Mouse (Mus musculus) CH12.LX (cell line): ENCODE measurements at regions not wholly inside any gene's neighbourhood (a gene's known extent, or its start where the extent isn't known, plus 50 kb on each side); places are given as distances from the start of the nearest gene placed in this dataset.

Source experiments
- DNase-seq: peaks from one replicate; pipeline ENCODE4 v3.0.0-alpha.2; 2013; ENCODE audit errors: extremely low read depth
- H3K27ac ChIP-seq: 2 replicates; pipeline ENCODE4 v1.5.1; 2012; ENCODE audit warnings: low read depth, mild to moderate bottlenecking, control low read depth, moderate library complexity; ENCODE audit not compliant: insufficient read depth
- H3K27me3 ChIP-seq: replicated peaks from 2 replicates; pipeline ENCODE3; 2012; ENCODE audit warnings: inconsistent platforms
- H3K36me3 ChIP-seq, 2 experiments: replicated peaks in 1 of 2; 2 replicates each; pipeline versions ENCODE3 to v1.6.1; 2012; ENCODE audit warnings: inconsistent platforms in 1 of 2, low read length in 1 of 2, mild to moderate bottlenecking in 1 of 2, mixed read lengths in 1 of 2, moderate library complexity in 1 of 2; ENCODE audit not compliant: control insufficient read depth in 1 of 2, insufficient read depth in 1 of 2
- H3K4me1 ChIP-seq, 2 experiments: 2 replicates each; pipeline ENCODE4 v1.6.1; 2012; ENCODE audit warnings: inconsistent platforms in 1 of 2, moderate library complexity in 1 of 2; ENCODE audit not compliant: insufficient read depth in 2 of 2, control insufficient read depth in 1 of 2
- H3K4me2 ChIP-seq: 2 replicates; pipeline ENCODE4 v1.6.1; 2012; ENCODE audit warnings: low read depth, mild to moderate bottlenecking, control low read depth; ENCODE audit not compliant: poor library complexity, insufficient read depth, severe bottlenecking
- H3K4me3 ChIP-seq, 3 experiments: fragments of 150-350 bp in 1 of 3; sonication (generic) in 1 of 3; replicated peaks in 1 of 3; 2 replicates each; pipeline versions ENCODE3 to v1.5.1; 2011 to 2012; ENCODE audit warnings: low read depth in 2 of 3, low read length in 2 of 3, mild to moderate bottlenecking in 2 of 3, moderate library complexity in 2 of 3, control low read depth in 1 of 3, improper control_type of control experiment in 1 of 3, inconsistent platforms in 1 of 3, mixed read lengths in 1 of 3; ENCODE audit not compliant: poor library complexity in 1 of 3
- H3K79me2 ChIP-seq: replicated peaks from 2 replicates; pipeline ENCODE4 v1.6.1; 2012; ENCODE audit warnings: mild to moderate bottlenecking, moderate library complexity; ENCODE audit not compliant: control insufficient read depth, poor library complexity, insufficient read depth, severe bottlenecking; ENCODE audit errors: extremely low read depth
- H3K9ac ChIP-seq: 2 replicates; pipeline ENCODE4 v1.6.1; 2012; ENCODE audit warnings: low read depth, mild to moderate bottlenecking, control low read depth, moderate library complexity; ENCODE audit not compliant: insufficient read depth
- H3K9me3 ChIP-seq: replicated peaks from 2 replicates; pipeline ENCODE3; 2012; ENCODE audit warnings: low read length, inconsistent platforms, mixed read lengths
- BHLHE40 ChIP-seq: IDR thresholded peaks from 2 replicates; pipeline ENCODE4 v1.6.1; 2011; ENCODE audit warnings: mild to moderate bottlenecking, low read depth, low read length, improper control_type of control experiment
- CHD1 ChIP-seq: IDR thresholded peaks from 2 replicates; pipeline ENCODE4 v1.6.1; 2012; ENCODE audit warnings: low read depth, low read length, improper control_type of control experiment, inconsistent platforms
- CHD2 ChIP-seq: IDR thresholded peaks from 2 replicates; pipeline ENCODE4 v1.6.1; 2011; ENCODE audit warnings: low read length, improper control_type of control experiment
- ELF1 ChIP-seq: IDR thresholded peaks from 2 replicates; pipeline ENCODE4 v1.6.1; 2014; ENCODE audit warnings: low read depth, mild to moderate bottlenecking, inconsistent platforms, low read length, improper control_type of control experiment
- EP300 ChIP-seq: IDR thresholded peaks from 2 replicates; pipeline ENCODE4 v1.6.1; 2011; ENCODE audit warnings: low read length, improper control_type of control experiment
- IRF4 ChIP-seq: IDR thresholded peaks from 2 replicates; pipeline ENCODE4 v1.6.1; 2014; ENCODE audit warnings: low read depth, mild to moderate bottlenecking, inconsistent platforms, low read length, improper control_type of control experiment
- JUN ChIP-seq: IDR thresholded peaks from 2 replicates; pipeline ENCODE4 v1.6.1; 2011; ENCODE audit warnings: low read depth, mild to moderate bottlenecking, low read length, improper control_type of control experiment, moderate library complexity; ENCODE audit not compliant: insufficient read depth
- KAT2A ChIP-seq: IDR thresholded peaks from 2 replicates; pipeline ENCODE4 v1.6.1; 2012; ENCODE audit warnings: low read length, improper control_type of control experiment, inconsistent platforms; ENCODE audit not compliant: insufficient replicate concordance
- MAX ChIP-seq: IDR thresholded peaks from 2 replicates; pipeline ENCODE4 v1.6.1; 2011; ENCODE audit warnings: low read length, improper control_type of control experiment
- MAZ ChIP-seq: IDR thresholded peaks from 2 replicates; pipeline ENCODE4 v1.6.1; 2012; ENCODE audit warnings: low read depth, mild to moderate bottlenecking, inconsistent platforms, low read length, improper control_type of control experiment, moderate library complexity
- MYC ChIP-seq: IDR thresholded peaks from 2 replicates; pipeline ENCODE4 v1.6.1; 2011; ENCODE audit warnings: low read depth, mild to moderate bottlenecking, improper control_type of control experiment, low read length
- RAD21 ChIP-seq: IDR thresholded peaks from 2 replicates; pipeline ENCODE4 v1.6.1; 2011; ENCODE audit warnings: low read depth, mild to moderate bottlenecking, low read length, improper control_type of control experiment, moderate library complexity
- RCOR1 ChIP-seq: conservative IDR thresholded peaks from 2 replicates; pipeline ENCODE4 v1.6.1; 2012; ENCODE audit warnings: low read depth, mild to moderate bottlenecking, inconsistent platforms, low read length, improper control_type of control experiment
- SIN3A ChIP-seq: IDR thresholded peaks from 2 replicates; pipeline ENCODE4 v1.6.1; 2012; ENCODE audit warnings: low read length, improper control_type of control experiment, inconsistent platforms
- SMC3 ChIP-seq: IDR thresholded peaks from 2 replicates; pipeline ENCODE4 v1.6.1; 2011; ENCODE audit warnings: low read depth, low read length, improper control_type of control experiment
- TBP ChIP-seq: conservative IDR thresholded peaks from 2 replicates; pipeline ENCODE4 v1.6.1; 2011; ENCODE audit warnings: low read depth, low read length, improper control_type of control experiment
- UBTF ChIP-seq: IDR thresholded peaks from 2 replicates; pipeline ENCODE4 v1.6.1; 2012; ENCODE audit warnings: low read depth, mild to moderate bottlenecking, inconsistent platforms, low read length, improper control_type of control experiment, moderate library complexity
- USF1 ChIP-seq: IDR thresholded peaks from 2 replicates; pipeline ENCODE4 v1.6.1; 2014; ENCODE audit warnings: low read depth, mild to moderate bottlenecking, inconsistent platforms, low read length, improper control_type of control experiment
- USF2 ChIP-seq: conservative IDR thresholded peaks from 2 replicates; pipeline ENCODE4 v1.6.1; 2011; ENCODE audit warnings: low read depth, low read length, improper control_type of control experiment
- ZC3H11A ChIP-seq: IDR thresholded peaks from 2 replicates; pipeline ENCODE4 v1.6.1; 2012; ENCODE audit warnings: low read depth, mild to moderate bottlenecking, inconsistent platforms, low read length, improper control_type of control experiment
- ZKSCAN1 ChIP-seq: IDR thresholded peaks from 2 replicates; pipeline ENCODE4 v1.6.1; 2012; ENCODE audit warnings: low read depth, inconsistent platforms, low read length, improper control_type of control experiment, borderline replicate concordance
- ZMIZ1 ChIP-seq: IDR thresholded peaks from 2 replicates; pipeline ENCODE4 v1.6.1; 2012; ENCODE audit warnings: low read depth, mild to moderate bottlenecking, inconsistent platforms, low read length, improper control_type of control experiment
- ZNF384 ChIP-seq: IDR thresholded peaks from 2 replicates; pipeline ENCODE4 v1.6.1; 2012; ENCODE audit warnings: low read depth, low read length, improper control_type of control experiment, inconsistent platforms
- dilution Hi-C: fragments of 300-500 bp; cut with MboI; formaldehyde crosslinking; loops from 2 replicates; pipeline ENCODE4 v1.14.3; 2020; ENCODE audit warnings: low sequenced_read_pairs; ENCODE audit not compliant: extremely low pct_unique_long_range_greater_than_20kb, extremely low pct_ligation_motif_present
- in situ Hi-C: fragments of 300-500 bp; cut with MboI; formaldehyde crosslinking; loops from 3 replicates; pipeline ENCODE4 v1.14.3; 2019; ENCODE audit warnings: low sequenced_read_pairs, low pct_ligation_motif_present, low pct_unique_long_range_greater_than_20kb, mixed read lengths

DNA sequence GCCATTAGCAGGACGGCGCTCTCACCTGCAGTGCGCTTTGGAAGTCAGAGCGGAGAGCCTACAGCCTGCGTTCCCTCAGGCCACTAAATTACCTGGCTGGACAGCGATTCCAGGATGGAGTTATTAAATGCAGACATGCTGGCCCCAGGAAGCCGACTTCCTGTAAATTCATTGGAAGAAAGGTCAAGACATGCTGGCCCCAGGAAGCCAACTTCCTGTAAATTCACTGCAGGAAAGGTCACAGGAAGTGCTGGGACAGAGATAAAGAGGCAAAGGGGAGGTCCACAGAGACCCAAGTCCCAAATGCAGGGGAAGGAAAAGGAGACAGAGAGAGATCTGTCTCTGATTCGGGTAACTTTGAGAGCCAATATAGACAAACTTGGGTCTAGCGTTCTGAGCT is 164.1 kb downstream of the Adgrd1 start:
- no peak overlapping the region for H3K27ac ChIP-seq
- no peak overlapping the region for H3K4me3 ChIP-seq
- H3K9ac ChIP-seq = no peak overlapping the region
- H3K4me2 ChIP-seq = no peak overlapping the region
- no peak for TF ChIP-seq USF2
- no peak for TF ChIP-seq IRF4
- no peak for TF ChIP-seq MYC
- no peak for TF ChIP-seq ELF1
- TF ChIP-seq UBTF = no peak
- TF ChIP-seq EP300 = no peak
- TF ChIP-seq ZMIZ1 = no peak
- TF ChIP-seq ZKSCAN1 = no peak
- TF ChIP-seq RAD21 = no peak
- TF ChIP-seq CHD2 = no peak
- TF ChIP-seq SIN3A = no peak
- no peak for TF ChIP-seq JUN
- TF ChIP-seq TBP = no peak
- TF ChIP-seq SMC3 = no peak
- no peak for TF ChIP-seq BHLHE40
- no peak for TF ChIP-seq MAX
- TF ChIP-seq, all 38 proteins: peak for 0
- Histone ChIP-seq H3K9me3 (peaks cover 90% of the 10 kb centered on the region), H3K36me3 (no peaks in the 10 kb centered on the region), H3K79me2 (no peaks in the 10 kb centered on the region), H3K27me3 (no peaks in the 10 kb centered on the region), H3K4me1 (no peaks in the 10 kb centered on the region)
- DNase-seq = no peak
- in situ Hi-C loops (no loop called here), dilution Hi-C loops (no loop called here)

DNA sequence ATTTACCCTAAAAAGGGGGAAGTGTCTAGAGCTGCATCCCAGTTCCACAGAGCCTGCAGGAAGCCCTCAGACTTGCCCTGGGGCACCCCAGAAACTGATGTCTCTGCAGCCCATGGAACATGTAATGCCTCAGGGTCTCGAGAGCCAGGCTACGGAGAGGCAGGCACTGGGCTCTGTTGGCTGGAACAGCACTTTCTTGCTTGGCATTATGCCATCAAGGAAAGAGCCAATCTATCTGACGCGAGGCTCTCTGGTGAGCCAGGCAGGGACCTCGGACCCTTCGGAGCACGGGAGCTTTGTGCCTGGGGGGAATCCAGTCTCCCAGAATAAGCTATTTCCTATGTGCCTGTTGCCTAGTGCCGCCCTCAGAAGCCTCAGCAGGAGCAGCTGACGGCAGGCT is 166.6 kb downstream of the Adgrd1 start:
- H3K9ac ChIP-seq = no peak overlapping the region
- dilution Hi-C loops (no loop called here), in situ Hi-C loops (no loop called here)

More for the DNA sequence above, 166.6 kb downstream of the Adgrd1 start:
- Histone ChIP-seq H3K4me3 (no peak overlapping the region), H3K27ac (no peak overlapping the region)
- TF ChIP-seq ZNF384 (no peak), SIN3A (no peak), USF2 (no peak), CHD1 (no peak), MAX (no peak), MAZ (no peak), TBP (no peak), ZC3H11A (no peak), USF1 (no peak), MYC (no peak), KAT2A (no peak), RCOR1 (no peak), UBTF (no peak), JUN (no peak)
- TF ChIP-seq, all 38 proteins: peak for 0
- Histone ChIP-seq H3K9me3 (peaks cover 76% of the 10 kb centered on the region), H3K27me3 (no peaks in the 10 kb centered on the region), H3K79me2 (no peaks in the 10 kb centered on the region), H3K4me2 (no peak overlapping the region), H3K4me1 (no peaks in the 10 kb centered on the region), H3K36me3 (no peaks in the 10 kb centered on the region)
- no peak for DNase-seq
